Mouse (Mus musculus): ENCODE measurements around the gene Ctnnd1. TPM values are rescaled to one million over a fixed set of nuclear protein-coding genes. Genes with fewer than 3 reads are reported as not detected.
A peak's percentile ranks its signal among the peaks of the same experiment; 100 is the strongest.
"Not testable (repeated sequence)": the region's sequence is repeated elsewhere in the genome, so short reads cannot be mapped to it uniquely, and the experiment has no call there.

The Ctnnd1 gene
- polyA plus RNA-seq, 1 experiment = 13.6 TPM

DNA sequence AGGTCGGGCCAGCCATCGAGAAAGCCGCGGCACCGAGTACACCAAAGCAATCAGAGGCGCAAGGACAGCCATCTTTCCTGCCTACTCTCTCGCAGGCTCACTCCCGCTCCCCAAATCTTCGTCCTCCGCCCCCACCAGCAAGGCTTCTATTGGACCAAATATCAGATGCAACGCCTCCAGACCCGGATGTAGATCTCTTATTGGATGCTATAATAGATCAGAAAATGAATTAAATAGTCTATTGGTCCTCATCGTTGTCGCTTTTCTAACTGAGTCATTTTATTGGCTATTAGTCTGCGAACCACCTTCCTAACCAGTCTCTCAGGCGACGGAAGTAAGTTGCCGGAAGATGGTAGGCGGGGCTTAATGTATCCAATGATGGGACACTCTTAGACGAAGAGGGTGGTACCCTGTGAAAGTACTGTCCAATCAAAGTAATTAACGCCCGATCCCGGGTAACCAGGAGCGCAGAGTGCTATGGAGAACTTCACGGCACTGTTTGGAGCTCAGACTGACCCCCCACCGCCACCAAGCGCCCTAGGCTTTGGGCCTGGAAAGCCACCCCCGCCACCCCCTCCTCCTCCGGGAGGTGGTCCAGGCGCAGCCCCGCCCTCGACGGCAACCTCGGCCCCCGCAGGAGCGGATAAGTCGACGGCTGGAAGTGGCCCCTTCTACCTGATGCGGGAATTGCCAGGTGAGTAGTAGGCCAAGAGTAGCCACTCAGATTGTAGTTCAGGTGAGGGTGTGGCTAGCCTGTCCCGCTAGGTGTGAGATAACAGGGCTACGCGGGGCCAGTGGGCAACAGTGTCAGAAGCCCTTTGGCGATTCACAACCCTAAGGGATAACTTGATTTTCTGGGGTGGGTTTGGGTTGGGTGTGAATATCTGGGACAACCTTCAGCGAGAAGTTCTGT, 27.7 kb upstream of the Ctnnd1 start, which contains the start of the genes Gm28635 and Med19:
Gm28635 (minus strand) TSS at position 74 of the 913 bp plus-strand sequence.
Med19 (plus strand) TSS at position 435 of the 913 bp plus-strand sequence.
- Histone ChIP-seq H3K27me3 (ENCODE audit: control insufficient read depth, insufficient read depth, low read length) (no peaks in the 10 kb centered on the region), H3K4me1 (replicated peaks; ENCODE audit: control insufficient read depth, insufficient read depth, low read length) (peaks cover 3% of the 10 kb centered on the region; the same call in 1 of the 2 replicates), H3K36me3 (ENCODE audit: control insufficient read depth, insufficient read depth, low read length) (peaks cover 4% of the 10 kb centered on the region; the same call in 1 of the 2 replicates), H3K4me3 (ENCODE audit: control insufficient read depth, insufficient read depth, low read length) (peak within 1 kb of the TSS; percentile 79), H3K27ac (ENCODE audit: control insufficient read depth, insufficient read depth, low read length) (0 out of 2 replicates have a peak within 1 kb of the TSS, but pooled peaks have one; percentile 20)
- WGBS = under 1% methylated on average over 44 of the region's 44 CpGs
- DNase-seq = peak; percentile 90
- TF ChIP-seq CTCF (IDR thresholded peaks at IDR 0.05; ENCODE audit: borderline replicate concordance, control insufficient read depth, extremely low read depth, insufficient read depth, low read length, poor library complexity) = 0 out of 2 replicates have a peak, but pooled peaks have one; percentile 4
- no peak for TF ChIP-seq POLR2A (IDR thresholded peaks at IDR 0.05; ENCODE audit: control insufficient read depth, extremely low read depth, insufficient read depth, low read length, poor library complexity)

GRCm38 (mm10) chr2:84677270-84677967, 26.9 kb upstream of the Ctnnd1 start:
- Histone ChIP-seq H3K27me3 (ENCODE audit: control insufficient read depth, insufficient read depth, low read length) (no peaks in the 10 kb centered on the region), H3K4me3 (ENCODE audit: control insufficient read depth, insufficient read depth, low read length) (peak overlapping the region; percentile 79), H3K27ac (ENCODE audit: control insufficient read depth, insufficient read depth, low read length) (0 out of 2 replicates have a peak overlapping the region, but pooled peaks have one; percentile 20), H3K4me1 (replicated peaks; ENCODE audit: control insufficient read depth, insufficient read depth, low read length) (peaks cover 3% of the 10 kb centered on the region; the same call in 1 of the 2 replicates), H3K36me3 (ENCODE audit: control insufficient read depth, insufficient read depth, low read length) (peaks cover 4% of the 10 kb centered on the region; the same call in 1 of the 2 replicates)
- 10% methylated on average over 22 of the region's 22 CpGs for WGBS
- no peak for DNase-seq
- TF ChIP-seq CTCF (IDR thresholded peaks at IDR 0.05; ENCODE audit: borderline replicate concordance, control insufficient read depth, extremely low read depth, insufficient read depth, low read length, poor library complexity) (0 out of 2 replicates have a peak, but pooled peaks have one; percentile 36), POLR2A (IDR thresholded peaks at IDR 0.05; ENCODE audit: control insufficient read depth, extremely low read depth, insufficient read depth, low read length, poor library complexity) (no peak)

DNA sequence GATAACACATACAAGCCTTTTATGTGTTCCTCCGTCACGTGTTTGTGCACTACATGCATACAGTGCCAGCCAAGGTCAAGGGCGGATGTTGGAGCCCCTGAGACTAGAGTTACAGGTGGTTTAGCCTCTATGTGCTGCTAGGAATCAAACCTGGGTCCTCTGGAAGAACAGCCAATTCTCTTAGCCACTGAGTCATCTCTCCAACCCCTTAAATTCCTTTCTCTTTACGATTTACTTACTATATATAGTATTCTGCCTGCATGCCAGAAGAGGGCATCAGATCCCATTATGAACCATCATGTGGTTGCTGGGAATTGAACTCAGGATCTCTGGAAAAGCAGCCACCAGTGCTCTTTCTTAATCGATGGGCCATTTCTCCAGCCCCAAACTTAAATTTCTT, 21.0 kb upstream of the Ctnnd1 start:
- DNase-seq; H3K27ac ChIP-seq (ENCODE audit: control insufficient read depth, insufficient read depth, low read length); H3K36me3 ChIP-seq (ENCODE audit: control insufficient read depth, insufficient read depth, low read length); H3K27me3 ChIP-seq (ENCODE audit: control insufficient read depth, insufficient read depth, low read length); H3K4me3 ChIP-seq (ENCODE audit: control insufficient read depth, insufficient read depth, low read length); H3K4me1 ChIP-seq (replicated peaks; ENCODE audit: control insufficient read depth, insufficient read depth, low read length): not testable (repeated sequence)
- 89% methylated on average over 4 of the region's 5 CpGs for WGBS

GRCm38 (mm10) chr2:84670569-84670933, 20.0 kb upstream of the Ctnnd1 start, which contains the start of gene Selenoh:
Gene Selenoh (minus strand): TSS chr2:84670770.
- H3K4me3 ChIP-seq (ENCODE audit: control insufficient read depth, insufficient read depth, low read length) = peak within 1 kb of the TSS; percentile 98
- no peak within 1 kb of the TSS; the same call in 1 of the 2 replicates for H3K27ac ChIP-seq (ENCODE audit: control insufficient read depth, insufficient read depth, low read length)
- peak; percentile 88 for DNase-seq
- TF ChIP-seq CTCF (IDR thresholded peaks at IDR 0.05; ENCODE audit: borderline replicate concordance, control insufficient read depth, extremely low read depth, insufficient read depth, low read length, poor library complexity) (no peak), POLR2A (IDR thresholded peaks at IDR 0.05; ENCODE audit: control insufficient read depth, extremely low read depth, insufficient read depth, low read length, poor library complexity) (peak; percentile 66)
- under 1% methylated on average over 20 of the region's 20 CpGs for WGBS
- H3K4me1 ChIP-seq (replicated peaks; ENCODE audit: control insufficient read depth, insufficient read depth, low read length) = 0 out of 2 replicates have a peak, but pooled peaks cover 2% of the 10 kb centered on the region
- no peaks in the 10 kb centered on the region for H3K27me3 ChIP-seq (ENCODE audit: control insufficient read depth, insufficient read depth, low read length)
- peaks cover 4% of the 10 kb centered on the region; the same call in 1 of the 2 replicates for H3K36me3 ChIP-seq (ENCODE audit: control insufficient read depth, insufficient read depth, low read length)

- Histone ChIP-seq H3K4me1 (replicated peaks; ENCODE audit: control insufficient read depth, insufficient read depth, low read length) (0 out of 2 replicates have a peak, but pooled peaks cover 2% of the 10 kb centered on the region), H3K27ac (ENCODE audit: control insufficient read depth, insufficient read depth, low read length) (no peak overlapping the region), H3K4me3 (ENCODE audit: control insufficient read depth, insufficient read depth, low read length) (peak overlapping the region; percentile 98), H3K27me3 (ENCODE audit: control insufficient read depth, insufficient read depth, low read length) (no peaks in the 10 kb centered on the region), H3K36me3 (ENCODE audit: control insufficient read depth, insufficient read depth, low read length) (peaks cover 4% of the 10 kb centered on the region; the same call in 1 of the 2 replicates)
- TF ChIP-seq CTCF (IDR thresholded peaks at IDR 0.05; ENCODE audit: borderline replicate concordance, control insufficient read depth, extremely low read depth, insufficient read depth, low read length, poor library complexity) (no peak), POLR2A (IDR thresholded peaks at IDR 0.05; ENCODE audit: control insufficient read depth, extremely low read depth, insufficient read depth, low read length, poor library complexity) (no peak)
- 6% methylated on average over 39 of the region's 39 CpGs for WGBS
- no peak for DNase-seq
These were observed 19.4 kb upstream of the Ctnnd1 start for GRCm38 (mm10) chr2:84669828-84670568.

Measured in thymus, adult 2 months (tissue).